Mouse (Mus musculus) forebrain, embryonic 15.5 days (tissue): ENCODE measurements at regions not wholly inside any gene's neighbourhood (a gene's known extent, or its start where the extent isn't known, plus 50 kb on each side); places are given as distances from the start of the nearest gene placed in this dataset.

Experiments
- ATAC-seq: fragments of 200-750 bp; cut with Nextera tagmentation; replicated peaks from 2 replicates; pipeline ENCODE4 v1.8.0; 2017; ENCODE audit warnings: mild to moderate bottlenecking, moderate TSS enrichment, moderate library complexity
- H3K27ac ChIP-seq: fragments of 300-500 bp; sonication (generic); replicated peaks from 2 replicates; pipeline ENCODE4 v1.5.1; 2015; ENCODE audit warnings: mild to moderate bottlenecking, inconsistent platforms
- H3K27me3 ChIP-seq: fragments of 300-500 bp; sonication (generic); 2 replicates; pipeline ENCODE4 v1.6.1; 2015; ENCODE audit warnings: inconsistent platforms
- H3K36me3 ChIP-seq: fragments of 300-500 bp; sonication (generic); 2 replicates; pipeline ENCODE4 v1.6.1; 2015; ENCODE audit warnings: mild to moderate bottlenecking, inconsistent platforms
- H3K4me1 ChIP-seq: fragments of 300-500 bp; sonication (generic); 2 replicates; pipeline ENCODE4 v1.6.1; 2015; ENCODE audit warnings: inconsistent platforms
- H3K4me2 ChIP-seq: fragments of 300-500 bp; sonication (generic); replicated peaks from 2 replicates; pipeline ENCODE4 v1.6.1; 2015; ENCODE audit warnings: mild to moderate bottlenecking, inconsistent platforms
- H3K4me3 ChIP-seq: fragments of 300-500 bp; sonication (generic); 2 replicates; pipeline ENCODE4 v1.5.1; 2015; ENCODE audit warnings: mild to moderate bottlenecking, inconsistent platforms
- H3K9ac ChIP-seq: fragments of 300-500 bp; sonication (generic); replicated peaks from 2 replicates; pipeline ENCODE4 v1.6.1; 2015; ENCODE audit warnings: mild to moderate bottlenecking, inconsistent platforms
- H3K9me3 ChIP-seq: fragments of 300-500 bp; sonication (generic); 2 replicates; pipeline ENCODE4 v1.6.1; 2016; ENCODE audit warnings: inconsistent platforms
- WGBS: fragments of 180-500 bp; shearing (Covaris S2); methylation state at CpG from one replicate; pipeline ENCODE4 v1.1.7; 2015; ENCODE audit warnings: mixed read lengths; 5-methylcytosine and 5-hydroxymethylcytosine counted together

- no peaks in the 10 kb centered on the region for H3K27me3 ChIP-seq
- H3K27ac ChIP-seq = no peak overlapping the region
- no peaks in the 10 kb centered on the region for H3K9me3 ChIP-seq
- no peaks in the 10 kb centered on the region for H3K36me3 ChIP-seq
- H3K9ac ChIP-seq = no peak overlapping the region
- no peaks in the 10 kb centered on the region for H3K4me1 ChIP-seq
- H3K4me2 ChIP-seq = no peak overlapping the region
- ATAC-seq = no peak
- 90% methylated on average over 3 of the region's 3 CpGs for WGBS
- H3K4me3 ChIP-seq = no peak overlapping the region
Measured at GRCm38 (mm10) chr9:87383513-87383912, 128.2 kb upstream of the Cep162 start.

GRCm38 (mm10) chr9:87377921-87378320, 122.6 kb upstream of the Cep162 start:
- H3K9me3 ChIP-seq = no peaks in the 10 kb centered on the region
- WGBS = 86% methylated on average over 7 of the region's 7 CpGs
- no peak for ATAC-seq
- H3K36me3 ChIP-seq = no peaks in the 10 kb centered on the region
- H3K27ac ChIP-seq = no peak overlapping the region
- no peak overlapping the region for H3K4me3 ChIP-seq
- no peak overlapping the region for H3K9ac ChIP-seq
- H3K4me2 ChIP-seq = no peak overlapping the region
- H3K27me3 ChIP-seq = no peaks in the 10 kb centered on the region
- no peaks in the 10 kb centered on the region for H3K4me1 ChIP-seq

- no peak overlapping the region for H3K4me3 ChIP-seq
- H3K9me3 ChIP-seq = no peaks in the 10 kb centered on the region
- no peak overlapping the region for H3K27ac ChIP-seq
- H3K36me3 ChIP-seq = no peaks in the 10 kb centered on the region
- no peaks in the 10 kb centered on the region for H3K27me3 ChIP-seq
- no peak for ATAC-seq
- no peak overlapping the region for H3K9ac ChIP-seq
- H3K4me1 ChIP-seq = no peaks in the 10 kb centered on the region
- WGBS = 83% methylated on average over 10 of the region's 10 CpGs
- H3K4me2 ChIP-seq = no peak overlapping the region
Measured at GRCm38 (mm10) chr9:87376731-87377310, 121.5 kb upstream of the Cep162 start.

GRCm38 (mm10) chr9:87372251-87372905, 117.0 kb upstream of the Cep162 start:
- Histone ChIP-seq H3K4me1 (no peaks in the 10 kb centered on the region), H3K27me3 (no peaks in the 10 kb centered on the region), H3K4me2 (no peak overlapping the region), H3K9ac (no peak overlapping the region), H3K36me3 (no peaks in the 10 kb centered on the region), H3K27ac (no peak overlapping the region), H3K9me3 (no peaks in the 10 kb centered on the region), H3K4me3 (no peak overlapping the region)
- ATAC-seq = no peak
- WGBS = 56% methylated on average over 4 of the region's 4 CpGs

GRCm38 (mm10) chr9:87369059-87369458, 113.7 kb upstream of the Cep162 start:
- no peaks in the 10 kb centered on the region for H3K4me1 ChIP-seq
- ATAC-seq = no peak
- H3K27me3 ChIP-seq = no peaks in the 10 kb centered on the region
- H3K9me3 ChIP-seq = no peaks in the 10 kb centered on the region
- 49% methylated on average over 4 of the region's 4 CpGs for WGBS
- H3K9ac ChIP-seq = no peak overlapping the region
- no peak overlapping the region for H3K27ac ChIP-seq
- H3K4me2 ChIP-seq = no peak overlapping the region
- H3K4me3 ChIP-seq = no peak overlapping the region
- H3K36me3 ChIP-seq = no peaks in the 10 kb centered on the region

- no peak overlapping the region for H3K4me3 ChIP-seq
- ATAC-seq = no peak
- H3K9me3 ChIP-seq = no peaks in the 10 kb centered on the region
- no peak overlapping the region for H3K4me2 ChIP-seq
- no peak overlapping the region for H3K9ac ChIP-seq
- H3K27ac ChIP-seq = no peak overlapping the region
- H3K27me3 ChIP-seq = no peaks in the 10 kb centered on the region
- no peaks in the 10 kb centered on the region for H3K4me1 ChIP-seq
- WGBS = 37% methylated on average over 1 of the region's 1 CpGs
- no peaks in the 10 kb centered on the region for H3K36me3 ChIP-seq
Measured at GRCm38 (mm10) chr9:87347008-87347407, 91.7 kb upstream of the Cep162 start.

- no peak overlapping the region for H3K9ac ChIP-seq
- H3K4me1 ChIP-seq = no peaks in the 10 kb centered on the region
- no peak overlapping the region for H3K4me3 ChIP-seq
- no peaks in the 10 kb centered on the region for H3K36me3 ChIP-seq
- WGBS = 68% methylated on average over 3 of the region's 3 CpGs
- H3K27me3 ChIP-seq = no peaks in the 10 kb centered on the region
- peak; percentile 46; the same call in 1 of the 2 replicates for ATAC-seq
- no peak overlapping the region for H3K4me2 ChIP-seq
- no peak overlapping the region for H3K27ac ChIP-seq
- no peaks in the 10 kb centered on the region for H3K9me3 ChIP-seq
Measured at GRCm38 (mm10) chr9:87346278-87346882, 91.0 kb upstream of the Cep162 start.

- 86% methylated on average over 5 of the region's 5 CpGs for WGBS
- Histone ChIP-seq H3K36me3 (no peaks in the 10 kb centered on the region), H3K4me1 (no peaks in the 10 kb centered on the region), H3K27me3 (no peaks in the 10 kb centered on the region), H3K9ac (no peak overlapping the region), H3K4me3 (no peak overlapping the region), H3K9me3 (no peaks in the 10 kb centered on the region), H3K4me2 (no peak overlapping the region), H3K27ac (no peak overlapping the region)
- no peak for ATAC-seq
Measured at GRCm38 (mm10) chr9:87341438-87341837, 86.1 kb upstream of the Cep162 start.

- no peak overlapping the region for H3K4me3 ChIP-seq
- H3K27ac ChIP-seq = no peak overlapping the region
- no peaks in the 10 kb centered on the region for H3K27me3 ChIP-seq
- no peak overlapping the region for H3K9ac ChIP-seq
- WGBS = 59% methylated on average over 6 of the region's 6 CpGs
- H3K4me2 ChIP-seq = no peak overlapping the region
- no peak for ATAC-seq
- H3K9me3 ChIP-seq = no peaks in the 10 kb centered on the region
- no peaks in the 10 kb centered on the region for H3K4me1 ChIP-seq
- no peaks in the 10 kb centered on the region for H3K36me3 ChIP-seq
Measured at GRCm38 (mm10) chr9:87326374-87327295, 71.3 kb upstream of the Cep162 start.

- no peak for ATAC-seq
- Histone ChIP-seq H3K4me3 (no peak overlapping the region), H3K4me2 (no peak overlapping the region), H3K9ac (no peak overlapping the region), H3K36me3 (no peaks in the 10 kb centered on the region), H3K27ac (no peak overlapping the region), H3K9me3 (no peaks in the 10 kb centered on the region), H3K27me3 (no peaks in the 10 kb centered on the region), H3K4me1 (no peaks in the 10 kb centered on the region; the same call in 1 of the 2 replicates)
- WGBS = 63% methylated on average over 2 of the region's 2 CpGs
Measured at GRCm38 (mm10) chr9:87323690-87324089, 68.4 kb upstream of the Cep162 start.

- no peaks in the 10 kb centered on the region for H3K9me3 ChIP-seq
- no peak overlapping the region; the same call in 1 of the 2 replicates for H3K4me2 ChIP-seq
- H3K36me3 ChIP-seq = no peaks in the 10 kb centered on the region
- no peak overlapping the region for H3K9ac ChIP-seq
- peak; percentile 38; the same call in 1 of the 2 replicates for ATAC-seq
- H3K27ac ChIP-seq = no peak overlapping the region
- H3K4me1 ChIP-seq = no peaks in the 10 kb centered on the region; the same call in 1 of the 2 replicates
- H3K27me3 ChIP-seq = no peaks in the 10 kb centered on the region
- H3K4me3 ChIP-seq = no peak overlapping the region
- 44% methylated on average over 13 of the region's 13 CpGs for WGBS
Measured at GRCm38 (mm10) chr9:87320758-87321157, 65.4 kb upstream of the Cep162 start.

- Histone ChIP-seq H3K4me1 (no peaks in the 10 kb centered on the region; the same call in 1 of the 2 replicates), H3K9me3 (no peaks in the 10 kb centered on the region), H3K9ac (no peak overlapping the region), H3K4me3 (no peak overlapping the region), H3K36me3 (no peaks in the 10 kb centered on the region), H3K4me2 (no peak overlapping the region), H3K27me3 (no peaks in the 10 kb centered on the region), H3K27ac (no peak overlapping the region)
- no peak for ATAC-seq
- 74% methylated on average over 7 of the region's 7 CpGs for WGBS
Measured at GRCm38 (mm10) chr9:87318767-87319166, 63.4 kb upstream of the Cep162 start.
